Mouse (Mus musculus): ENCODE data around the gene Maff. TPM values are rescaled to one million over a fixed set of nuclear protein-coding genes. Genes with fewer than 3 reads are reported as not detected.

Gene Maff
- not detected in 2 replicates for polyA plus RNA-seq (2012; ENCODE audit: insufficient read depth, insufficient read length, low replicate concordance, missing spikeins)

- Histone ChIP-seq H3K27ac (ENCODE audit: insufficient read depth, low read depth, low read length) (no peak within 1 kb of the TSS), H3K4me1 (ENCODE audit: control insufficient read depth, insufficient read depth, low read length) (peaks cover 21% of the 10 kb centered on the region), H3K4me3 (ENCODE audit: insufficient read depth, low read depth, low read length) (peak within 1 kb of the TSS; percentile 68)
- TF ChIP-seq CTCF (IDR thresholded peaks at IDR 0.05; ENCODE audit: insufficient read depth, low read depth, low read length) (no peak), POLR2A (IDR thresholded peaks at IDR 0.05; ENCODE audit: insufficient read depth, low read depth, low read length) (no peak)
- 54% methylated on average over 8 of the region's 8 CpGs for WGBS
Observed at GRCm38 (mm10) chr15:79346051-79346793, at the start of gene Maff. Gene Maff (plus strand): TSS chr15:79346621.

DNA sequence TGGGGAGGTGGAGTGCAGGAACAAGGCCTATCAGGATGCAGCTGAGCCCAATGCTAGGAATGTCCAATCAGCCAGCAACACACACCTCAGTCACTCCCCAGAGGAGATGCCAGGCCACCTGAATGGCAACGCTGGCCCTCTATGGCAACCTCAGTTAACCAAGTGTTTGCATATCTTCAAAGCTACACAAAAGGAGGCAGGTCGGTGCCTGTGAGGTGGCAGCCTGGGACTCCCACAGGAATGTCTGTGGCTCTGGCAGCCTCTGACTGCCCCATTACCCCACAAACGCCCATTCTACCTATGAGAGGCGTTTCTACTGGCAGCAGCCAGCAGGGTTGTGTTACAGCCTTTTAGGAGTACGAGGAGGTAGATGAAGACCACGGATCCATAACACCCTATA lies 47.9 kb upstream of the Maff start:
- WGBS, result 84% methylated on average over 6 of the region's 6 CpGs
- no peak for TF ChIP-seq POLR2A (IDR thresholded peaks at IDR 0.05; ENCODE audit: insufficient read depth, low read depth, low read length)
- TF ChIP-seq CTCF (IDR thresholded peaks at IDR 0.05; ENCODE audit: insufficient read depth, low read depth, low read length), result no peak
- Histone ChIP-seq H3K4me3 (ENCODE audit: insufficient read depth, low read depth, low read length) (no peak overlapping the region), H3K4me1 (ENCODE audit: control insufficient read depth, insufficient read depth, low read length) (no peaks in the 10 kb centered on the region), H3K27ac (ENCODE audit: insufficient read depth, low read depth, low read length) (no peak overlapping the region)

- WGBS, result 90% methylated on average over 2 of the region's 2 CpGs
- Histone ChIP-seq H3K27ac (ENCODE audit: insufficient read depth, low read depth, low read length) (no peak overlapping the region), H3K4me1 (ENCODE audit: control insufficient read depth, insufficient read depth, low read length) (no peaks in the 10 kb centered on the region), H3K4me3 (ENCODE audit: insufficient read depth, low read depth, low read length) (no peak overlapping the region)
- TF ChIP-seq CTCF (IDR thresholded peaks at IDR 0.05; ENCODE audit: insufficient read depth, low read depth, low read length), result no peak
- no peak for TF ChIP-seq POLR2A (IDR thresholded peaks at IDR 0.05; ENCODE audit: insufficient read depth, low read depth, low read length)
Observed at GRCm38 (mm10) chr15:79299563-79300155, 46.8 kb upstream of the Maff start.

DNA sequence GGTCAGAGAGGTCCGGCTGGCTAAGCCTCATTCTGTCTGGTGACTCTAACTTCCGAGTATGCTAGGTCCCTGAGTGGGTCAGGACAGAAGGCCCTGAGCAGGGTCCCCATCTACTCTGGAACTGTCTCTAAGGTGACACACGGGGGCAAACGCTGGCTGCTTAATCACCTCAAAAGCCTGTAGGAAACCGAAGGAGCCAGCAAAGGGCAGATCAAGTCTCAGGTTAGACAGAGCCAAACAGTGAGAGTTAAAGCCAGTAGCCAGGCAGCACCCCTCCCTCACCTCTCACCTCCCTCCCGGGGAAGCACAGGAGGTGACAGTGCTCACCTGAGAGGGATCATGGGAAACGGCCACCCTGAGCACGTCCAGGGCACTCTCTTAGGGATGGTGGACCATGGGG lies 42.7 kb upstream of the Maff start:
- Histone ChIP-seq H3K27ac (ENCODE audit: insufficient read depth, low read depth, low read length) (no peak overlapping the region), H3K4me3 (ENCODE audit: insufficient read depth, low read depth, low read length) (no peak overlapping the region), H3K4me1 (ENCODE audit: control insufficient read depth, insufficient read depth, low read length) (peaks cover 5% of the 10 kb centered on the region)
- WGBS, result 93% methylated on average over 8 of the region's 8 CpGs
- TF ChIP-seq POLR2A (IDR thresholded peaks at IDR 0.05; ENCODE audit: insufficient read depth, low read depth, low read length) (no peak), CTCF (IDR thresholded peaks at IDR 0.05; ENCODE audit: insufficient read depth, low read depth, low read length) (no peak)

- no peak for TF ChIP-seq POLR2A (IDR thresholded peaks at IDR 0.05; ENCODE audit: insufficient read depth, low read depth, low read length)
- TF ChIP-seq CTCF (IDR thresholded peaks at IDR 0.05; ENCODE audit: insufficient read depth, low read depth, low read length), result no peak
- peaks cover 5% of the 10 kb centered on the region for H3K4me1 ChIP-seq (ENCODE audit: control insufficient read depth, insufficient read depth, low read length)
- 80% methylated on average over 4 of the region's 5 CpGs for WGBS
- H3K4me3 ChIP-seq (ENCODE audit: insufficient read depth, low read depth, low read length), result no peak overlapping the region
- H3K27ac ChIP-seq (ENCODE audit: insufficient read depth, low read depth, low read length), result no peak overlapping the region
Observed at GRCm38 (mm10) chr15:79304832-79305231, 41.6 kb upstream of the Maff start.

- no peak for TF ChIP-seq POLR2A (IDR thresholded peaks at IDR 0.05; ENCODE audit: insufficient read depth, low read depth, low read length)
- 77% methylated on average over 23 of the region's 23 CpGs for WGBS
- peaks cover 5% of the 10 kb centered on the region for H3K4me1 ChIP-seq (ENCODE audit: control insufficient read depth, insufficient read depth, low read length)
- no peak overlapping the region for H3K27ac ChIP-seq (ENCODE audit: insufficient read depth, low read depth, low read length)
- H3K4me3 ChIP-seq (ENCODE audit: insufficient read depth, low read depth, low read length), result no peak overlapping the region
Observed at GRCm38 (mm10) chr15:79306043-79306637, 40.3 kb upstream of the Maff start.

DNA sequence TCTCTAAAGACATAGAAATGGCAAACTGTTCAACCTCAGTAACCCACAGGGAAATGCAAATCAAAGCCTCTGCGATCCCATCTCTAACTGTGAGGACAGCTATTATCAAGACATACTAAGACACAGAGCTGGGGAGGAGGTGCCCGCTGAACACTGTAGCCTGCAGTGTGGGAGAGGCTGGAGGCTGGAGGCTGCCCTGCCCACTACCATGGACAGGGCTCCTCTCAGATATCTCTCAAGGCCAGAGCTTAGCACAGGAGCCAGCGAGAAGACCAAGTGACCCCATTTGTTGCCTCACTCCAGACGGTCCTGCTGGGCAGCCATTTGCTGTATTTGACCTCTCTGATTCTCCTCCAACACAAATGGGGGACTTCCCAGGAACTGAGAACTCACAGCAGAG lies 38.6 kb upstream of the Maff start:
- Histone ChIP-seq H3K4me3 (ENCODE audit: insufficient read depth, low read depth, low read length) (no peak overlapping the region), H3K4me1 (ENCODE audit: control insufficient read depth, insufficient read depth, low read length) (peaks cover 5% of the 10 kb centered on the region), H3K27ac (ENCODE audit: insufficient read depth, low read depth, low read length) (no peak overlapping the region)
- 82% methylated on average over 4 of the region's 4 CpGs for WGBS
- TF ChIP-seq CTCF (IDR thresholded peaks at IDR 0.05; ENCODE audit: insufficient read depth, low read depth, low read length) (no peak), POLR2A (IDR thresholded peaks at IDR 0.05; ENCODE audit: insufficient read depth, low read depth, low read length) (no peak)

GRCm38 (mm10) chr15:79313848-79314369 lies 32.5 kb upstream of the Maff start:
- TF ChIP-seq POLR2A (IDR thresholded peaks at IDR 0.05; ENCODE audit: insufficient read depth, low read depth, low read length) (no peak), CTCF (IDR thresholded peaks at IDR 0.05; ENCODE audit: insufficient read depth, low read depth, low read length) (no peak)
- WGBS, result 70% methylated on average over 8 of the region's 8 CpGs
- no peaks in the 10 kb centered on the region for H3K4me1 ChIP-seq (ENCODE audit: control insufficient read depth, insufficient read depth, low read length)
- H3K27ac ChIP-seq (ENCODE audit: insufficient read depth, low read depth, low read length), result no peak overlapping the region
- no peak overlapping the region for H3K4me3 ChIP-seq (ENCODE audit: insufficient read depth, low read depth, low read length)

DNA sequence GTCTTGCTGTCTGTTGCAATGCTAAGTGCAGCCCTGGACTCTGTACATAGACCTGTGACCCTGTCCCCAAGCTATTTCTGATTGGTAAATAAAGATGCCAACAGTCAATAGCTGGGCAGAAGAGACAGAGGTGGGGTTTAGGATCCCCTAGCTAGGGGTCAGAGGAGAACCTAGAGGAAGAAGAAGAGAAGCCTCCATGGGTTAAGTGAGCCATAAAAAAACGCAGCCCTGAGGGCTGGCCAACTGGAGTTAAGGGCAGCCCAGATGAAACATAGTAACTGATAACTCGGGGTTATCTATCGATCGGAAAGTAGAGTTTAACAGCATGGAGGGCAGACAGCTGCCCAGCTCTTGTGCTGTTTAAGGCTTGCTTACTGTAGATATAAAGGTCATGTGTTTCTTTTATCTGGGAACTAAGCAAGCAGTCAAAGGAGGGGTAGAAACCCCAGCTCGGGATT lies 24.7 kb upstream of the Maff start:
- TF ChIP-seq CTCF (IDR thresholded peaks at IDR 0.05; ENCODE audit: insufficient read depth, low read depth, low read length) (no peak), POLR2A (IDR thresholded peaks at IDR 0.05; ENCODE audit: insufficient read depth, low read depth, low read length) (no peak)
- Histone ChIP-seq H3K4me3 (ENCODE audit: insufficient read depth, low read depth, low read length) (no peak overlapping the region), H3K27ac (ENCODE audit: insufficient read depth, low read depth, low read length) (no peak overlapping the region), H3K4me1 (ENCODE audit: control insufficient read depth, insufficient read depth, low read length) (peaks cover 19% of the 10 kb centered on the region)
- WGBS, result 83% methylated on average over 5 of the region's 5 CpGs

All from olfactory bulb, adult 2 months (tissue).